Mouse (Mus musculus) right cerebral cortex, postnatal 14 days (tissue): Measurements from ENCODE around the gene Megf6.
A peak's percentile ranks its signal among the peaks of the same experiment; 100 is the strongest.

Source experiments
- DNase-seq: peaks from one replicate; pipeline ENCODE4 v3.0.0; 2022

Megf6 gene

DNA sequence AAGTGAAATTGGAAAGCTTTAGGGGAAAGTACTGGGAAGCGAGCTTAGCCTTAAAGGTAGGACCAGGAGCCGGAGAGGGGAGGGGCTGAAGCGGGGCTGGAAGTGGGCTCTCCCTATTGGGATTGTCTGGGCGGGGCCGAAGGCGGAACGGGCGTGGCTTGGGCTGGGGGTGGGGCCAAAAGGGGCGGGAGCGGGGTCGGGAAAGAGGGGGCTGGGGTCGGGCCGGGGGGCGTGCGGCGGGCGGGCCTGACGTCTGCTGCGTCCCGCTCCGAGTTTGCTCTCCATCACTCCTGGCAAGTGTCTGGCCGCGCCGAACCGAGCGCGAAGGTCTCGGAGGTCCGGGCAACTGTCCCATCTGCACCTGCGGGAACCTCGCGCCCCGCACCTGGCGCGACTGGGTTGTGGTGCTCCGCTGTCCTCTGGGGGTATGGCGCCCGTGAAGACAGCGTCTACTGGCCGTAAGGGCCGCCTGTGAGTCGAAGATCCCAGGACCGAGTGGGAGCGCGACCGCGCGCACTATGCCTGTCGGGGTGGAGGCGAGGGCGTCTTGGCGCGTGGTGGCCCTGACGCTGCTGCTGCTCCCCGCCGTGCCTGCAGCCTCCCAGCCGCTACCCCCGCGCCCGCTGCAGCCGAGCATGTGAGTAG is at the start of gene Megf6:
TSS of gene Megf6 (plus strand) at position 225 of the 645 bp plus-strand sequence.
- DNase-seq = no peak

GRCm38 (mm10) chr4:154121800-154122199 is 48.7 kb upstream of the Megf6 start:
- no peak for DNase-seq

- no peak for DNase-seq
These were observed 48.2 kb upstream of the Megf6 start for GRCm38 (mm10) chr4:154122374-154122773.

DNA sequence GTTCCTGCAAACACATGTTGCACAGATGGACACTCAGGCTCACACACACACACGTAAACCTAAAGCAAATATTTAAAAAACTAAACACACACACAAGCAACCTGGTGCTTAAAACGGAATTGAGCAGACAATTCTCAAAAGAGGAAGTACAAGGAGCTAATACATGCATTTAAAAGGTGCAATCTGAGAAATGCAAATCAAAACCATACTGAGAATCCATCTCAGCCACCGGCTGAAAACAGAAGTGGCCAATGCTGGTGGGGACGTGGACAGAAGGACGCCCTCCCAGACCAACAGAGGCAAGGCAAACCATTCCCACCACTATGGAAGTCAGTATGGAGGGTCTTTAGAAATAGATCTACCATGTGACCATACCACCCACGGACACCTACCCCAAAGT is 47.0 kb upstream of the Megf6 start:
- DNase-seq = no peak

DNA sequence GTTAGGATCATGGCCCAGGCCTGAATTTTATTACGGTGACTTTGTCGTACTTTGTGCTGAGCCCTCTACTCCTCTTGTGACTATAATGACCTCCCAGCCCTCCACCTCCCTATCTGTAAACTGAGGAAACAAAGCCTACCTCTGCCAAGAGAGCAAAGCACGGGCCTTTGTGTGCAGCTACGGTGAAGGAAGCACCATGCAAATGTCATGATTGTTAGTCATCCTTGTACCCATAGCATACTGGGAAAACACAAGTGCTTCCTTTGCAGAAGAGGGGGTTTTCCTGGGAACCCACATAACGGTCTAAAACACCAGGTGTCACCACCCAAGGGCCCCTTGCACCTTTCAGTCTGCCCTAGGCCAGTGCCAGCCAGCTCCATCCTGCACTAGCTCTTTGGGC is 45.3 kb upstream of the Megf6 start:
- DNase-seq = no peak

DNA sequence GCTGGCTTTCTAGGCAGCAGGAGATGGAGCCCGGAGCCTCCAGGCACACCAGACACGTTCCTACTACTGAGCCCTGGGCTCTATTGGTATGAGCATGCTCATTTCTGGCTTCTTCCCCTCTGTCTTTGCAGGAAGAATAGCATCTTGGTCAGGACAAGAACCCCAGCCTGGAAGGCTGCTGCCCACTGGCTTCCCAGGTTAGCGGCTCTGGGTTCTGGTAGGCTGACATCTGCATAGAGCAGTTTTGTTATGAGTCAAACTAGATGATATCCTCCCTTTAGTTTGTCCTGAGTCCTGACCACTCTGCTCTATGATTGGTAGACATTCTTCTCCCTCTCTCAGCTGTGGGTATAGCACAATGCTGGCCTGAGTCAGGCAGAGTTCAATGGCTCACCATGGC is 43.3 kb upstream of the Megf6 start:
- DNase-seq = no peak

DNA sequence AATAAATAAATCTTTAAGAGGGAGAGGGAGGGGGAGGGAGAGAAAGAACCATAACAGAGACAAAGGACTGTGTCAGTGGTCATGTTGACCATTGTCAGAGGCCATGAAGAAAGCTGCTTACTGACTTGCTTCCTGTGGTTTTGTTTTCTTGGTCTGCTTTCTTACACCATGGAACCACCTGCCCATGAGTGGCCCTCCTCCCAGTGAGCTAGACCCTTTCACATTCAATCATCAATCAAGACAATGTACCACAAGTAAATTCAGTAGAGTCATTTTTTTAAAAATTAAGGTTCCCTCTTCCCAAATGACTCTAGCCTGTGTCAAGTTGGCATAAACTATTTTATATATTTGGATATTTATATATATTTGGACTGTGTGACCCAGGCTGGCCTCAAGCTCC is 40.6 kb upstream of the Megf6 start:
- no peak for DNase-seq

DNA sequence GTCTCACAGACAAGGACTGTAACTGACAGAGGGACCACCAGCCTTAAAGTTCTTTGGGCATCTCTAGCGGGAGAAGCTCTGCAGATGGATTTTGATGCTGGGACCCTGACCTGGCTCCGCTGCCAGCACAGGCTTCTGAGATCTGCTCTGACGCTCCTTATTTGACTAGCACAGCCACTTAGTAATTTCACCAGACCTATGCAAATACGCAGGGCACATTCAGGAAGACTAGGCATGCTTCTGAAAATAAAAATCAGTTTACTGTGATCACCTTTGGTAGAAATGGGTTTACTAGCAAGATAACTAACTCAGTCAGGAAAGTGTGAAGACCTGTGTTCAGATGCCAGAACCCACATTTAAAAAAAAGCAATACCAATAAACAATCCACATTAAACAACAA is 38.6 kb upstream of the Megf6 start:
- DNase-seq = no peak

- DNase-seq = no peak
These were observed 35.7 kb upstream of the Megf6 start for GRCm38 (mm10) chr4:154134803-154135202.

- DNase-seq = no peak
These were observed 33.4 kb upstream of the Megf6 start for GRCm38 (mm10) chr4:154137139-154137538.

DNA sequence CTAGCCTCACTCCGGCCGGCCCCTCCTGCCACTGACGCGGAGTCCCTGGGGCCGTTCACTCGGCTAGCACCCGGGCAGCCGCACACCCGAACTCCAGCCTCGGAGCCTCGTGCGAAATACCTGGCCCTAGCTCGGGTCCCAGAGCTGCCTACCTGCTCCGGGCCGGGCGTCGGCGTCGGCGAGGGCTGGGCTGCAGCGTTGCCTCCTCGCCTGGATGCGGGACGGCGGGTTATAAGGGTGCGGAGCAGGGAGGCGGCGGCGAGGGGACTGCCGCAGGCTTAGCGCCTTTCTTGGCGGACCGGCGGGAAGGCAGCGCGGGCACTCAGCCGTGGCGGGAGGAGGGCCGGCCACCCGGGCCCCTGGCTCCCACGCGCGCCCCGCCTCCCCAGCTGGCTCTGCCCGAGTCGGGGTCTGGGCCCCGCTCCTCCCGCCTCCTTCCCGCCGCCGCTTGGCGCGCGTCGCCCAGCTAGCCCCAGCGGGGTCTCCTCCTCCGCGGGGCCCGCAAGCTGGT is 30.8 kb upstream of the Megf6 start:
- no peak for DNase-seq

GRCm38 (mm10) chr4:154140182-154140212 is 30.5 kb upstream of the Megf6 start, which contains the start of gene Trp73:
Gene Trp73 (minus strand): TSS chr4:154140208.
- DNase-seq = no peak

GRCm38 (mm10) chr4:154140213-154141008 is 30.1 kb upstream of the Megf6 start:
- DNase-seq = no peak

- DNase-seq = no peak
These were observed 29.3 kb upstream of the Megf6 start for GRCm38 (mm10) chr4:154141009-154141867.

GRCm38 (mm10) chr4:154142211-154143040 is 28.1 kb upstream of the Megf6 start, which contains the start of gene Wrap73:
Gene Wrap73 (plus strand): TSS chr4:154142372.
- DNase-seq = peak; percentile 89

GRCm38 (mm10) chr4:154144712-154145111 is 25.8 kb upstream of the Megf6 start:
- DNase-seq = no peak

DNA sequence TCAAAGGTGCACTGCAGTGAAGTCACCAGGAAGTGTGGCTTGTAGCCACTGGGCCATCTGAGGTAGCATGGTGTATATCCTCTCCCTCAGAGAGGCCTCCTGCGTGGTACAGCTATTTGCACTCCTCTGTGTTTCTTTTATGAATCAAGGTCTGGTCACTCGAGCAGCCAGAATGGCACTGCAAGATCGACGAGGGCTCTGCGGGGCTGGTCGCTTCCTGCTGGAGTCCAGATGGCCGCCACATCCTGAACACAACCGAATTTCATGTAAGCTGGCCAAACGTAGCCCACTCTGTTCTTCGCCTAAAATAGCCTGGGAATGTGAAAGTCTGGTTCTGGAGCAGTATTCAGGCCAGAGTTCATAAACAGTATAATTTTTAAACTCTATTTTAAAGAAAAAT is 24.2 kb upstream of the Megf6 start:
- DNase-seq = no peak

DNA sequence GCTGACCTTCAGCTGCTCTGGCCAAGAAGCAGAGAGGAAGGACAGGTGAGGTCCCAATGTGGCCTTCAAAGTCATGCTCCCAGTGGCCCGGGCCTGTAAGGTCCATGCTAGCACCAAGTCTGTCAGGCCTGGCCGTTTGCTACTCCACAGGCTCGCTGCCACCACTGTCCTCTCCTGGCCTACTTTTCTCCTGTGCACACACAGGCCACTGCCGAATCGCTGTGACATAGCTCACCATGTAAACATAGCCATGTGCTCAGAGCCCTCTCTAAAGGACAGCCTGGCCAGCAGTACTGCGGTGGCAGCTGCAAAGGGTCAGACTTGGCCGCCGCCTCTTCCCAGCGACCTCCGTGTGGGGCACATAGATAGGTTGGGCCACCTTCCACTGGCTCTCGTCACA is 16.4 kb upstream of the Megf6 start:
- DNase-seq = no peak

GRCm38 (mm10) chr4:154156050-154156449 is 14.5 kb upstream of the Megf6 start:
- no peak for DNase-seq

DNA sequence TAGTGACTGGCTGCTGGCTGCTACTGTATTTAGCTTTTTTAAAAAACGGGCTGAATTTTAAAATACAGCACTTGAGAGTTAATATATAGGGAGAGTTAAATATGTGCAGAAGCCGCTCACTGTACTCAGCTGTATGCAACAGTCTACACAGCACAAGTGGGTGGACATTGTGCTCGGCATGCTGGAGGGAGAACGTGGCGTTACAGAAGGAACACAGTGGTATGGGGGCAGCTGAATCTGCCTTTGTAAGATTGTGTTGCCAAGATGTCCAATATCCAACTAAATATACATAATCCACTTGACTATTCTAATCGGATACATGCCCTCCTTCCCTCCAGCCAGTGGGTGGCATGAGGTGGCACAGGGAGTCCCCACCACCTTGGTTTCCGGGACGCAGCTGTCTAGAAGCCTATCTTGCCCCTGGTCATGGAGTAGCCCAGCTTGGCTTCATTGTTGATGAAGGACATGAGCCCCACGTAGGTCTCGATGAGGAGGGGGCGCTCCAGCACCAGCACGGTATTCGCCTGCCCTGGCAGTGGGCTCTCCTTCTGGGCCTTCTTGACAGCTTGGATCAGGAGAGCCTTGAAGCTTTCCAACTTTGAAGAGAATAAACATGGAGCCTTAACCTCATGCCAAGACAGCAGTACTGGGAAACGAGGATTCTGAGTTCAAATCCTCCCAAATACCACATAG is 12.4 kb upstream of the Megf6 start:
- DNase-seq = no peak

GRCm38 (mm10) chr4:154159002-154159401 is 11.5 kb upstream of the Megf6 start:
- DNase-seq = peak; percentile 81

DNA sequence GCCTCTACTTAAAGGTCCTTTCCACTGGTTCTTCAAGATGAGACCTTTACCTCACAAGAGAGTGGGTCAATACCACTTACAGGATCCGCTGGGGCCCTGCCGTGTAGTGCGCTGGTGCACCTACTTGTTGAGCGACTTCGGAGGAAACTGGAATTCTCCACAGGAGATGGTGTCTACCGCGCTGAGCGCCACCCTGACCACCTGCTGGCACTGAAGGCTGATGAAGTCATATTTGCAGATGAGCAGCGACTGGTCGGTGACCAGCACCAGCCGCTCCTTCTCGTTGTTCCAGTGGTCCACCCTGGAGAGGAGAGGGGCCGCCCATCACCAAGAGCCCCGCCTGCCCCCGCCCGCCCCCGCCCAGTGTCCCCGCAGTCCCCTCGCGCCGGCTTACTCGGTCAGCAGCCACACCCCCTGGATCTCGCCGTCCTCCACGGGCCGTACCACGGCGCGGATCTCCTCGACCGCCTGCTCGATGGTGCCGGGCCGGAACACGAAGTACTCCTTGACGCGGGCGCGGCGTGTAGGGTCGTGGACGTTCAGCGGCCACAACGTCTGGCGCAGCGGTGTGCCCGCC is 10.5 kb upstream of the Megf6 start:
- peak; percentile 28 for DNase-seq
